Mouse (Mus musculus): ENCODE measurements around the gene Dpf3. TPM values are rescaled to one million over a fixed set of nuclear protein-coding genes. Genes with fewer than 3 reads are reported as not detected.
A peak's percentile ranks its signal among the peaks of the same experiment; 100 is the strongest.

The Dpf3 gene
- total and polyA plus RNA-seq, 2 experiments from 2014 or later, result 14.3 to 31.7 TPM

DNA sequence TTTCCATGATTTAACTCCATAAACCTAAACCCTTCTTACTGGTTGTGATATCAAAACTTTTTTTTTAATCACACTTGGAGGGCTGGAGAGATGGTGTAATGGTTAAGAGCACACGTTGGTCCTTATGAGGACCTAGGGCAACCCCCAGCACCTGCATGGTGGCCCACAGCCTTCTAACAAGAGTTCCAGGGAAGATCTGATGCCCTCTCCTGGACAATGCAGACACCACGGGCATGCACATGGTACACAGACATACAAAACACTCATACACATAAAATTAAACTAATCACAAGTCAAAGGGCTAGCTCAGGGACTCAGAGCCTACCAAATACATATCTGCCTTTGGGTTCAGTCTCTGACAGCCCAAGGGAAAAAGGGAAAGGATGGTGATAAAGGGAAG is 2.2 kb upstream of the Dpf3 start:
- H3K27ac ChIP-seq (ENCODE audit: low read depth, low read length), result no peak overlapping the region
- no peak for DNase-seq (ENCODE audit: low spot score)
- 32% methylated on average over 2 of the region's 2 CpGs for WGBS

DNA sequence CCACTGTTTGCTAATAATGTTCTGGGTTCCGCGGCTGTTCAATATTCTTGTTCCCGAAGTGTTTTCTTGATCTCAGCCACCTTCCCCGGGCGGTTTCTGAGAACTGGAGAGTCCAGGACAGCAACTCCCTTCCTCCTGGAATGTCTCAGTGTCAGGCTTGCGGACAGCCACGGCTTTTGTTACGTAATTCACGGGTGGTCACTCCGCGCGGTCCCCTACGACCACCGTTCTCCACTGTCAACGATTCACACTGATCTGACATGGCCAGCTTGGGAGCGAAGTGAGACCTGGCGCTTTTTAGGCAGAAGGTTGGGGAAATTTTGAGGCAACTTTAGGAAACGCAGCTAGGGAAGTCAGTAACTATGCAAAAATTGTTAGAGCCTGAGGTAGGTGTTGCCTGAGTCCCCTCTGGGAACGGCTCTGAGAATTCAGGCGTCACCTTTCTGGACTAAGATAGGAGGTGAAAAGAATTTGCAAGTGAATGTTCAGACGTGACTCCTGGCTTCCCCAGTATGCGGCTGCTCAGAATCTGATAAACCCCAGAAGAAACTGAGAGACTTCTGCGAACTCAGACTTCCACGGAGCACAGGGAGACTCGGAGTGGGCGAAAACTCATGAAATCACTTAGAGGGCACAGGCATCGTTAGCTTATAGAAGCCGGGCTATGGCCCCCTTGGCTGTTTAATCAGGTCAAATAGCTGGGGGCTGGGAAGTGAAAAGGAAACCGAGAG is 860 bp upstream of the Dpf3 start:
- peak overlapping the region; percentile 75 for H3K4me3 ChIP-seq (ENCODE audit: low read depth, low read length)
- H3K27ac ChIP-seq (ENCODE audit: low read depth, low read length), result no peak overlapping the region
- H3K36me3 ChIP-seq (ENCODE audit: insufficient read depth, low read length), result no peaks in the 10 kb centered on the region
- H3K4me2 ChIP-seq (ENCODE audit: low read depth, low read length, poor library complexity, severe bottlenecking), result peak overlapping the region; percentile 99
- H3K27me3 ChIP-seq (ENCODE audit: insufficient read depth, low read length), result no peaks in the 10 kb centered on the region
- H3K9ac ChIP-seq (replicated peaks; ENCODE audit: low read length, poor library complexity, severe bottlenecking), result 0 out of 2 replicates have a peak overlapping the region, but pooled peaks have one; percentile 24
- no peak for DNase-seq (ENCODE audit: low spot score)
- ATAC-seq (ENCODE audit: low FRiP score), result no peak
- 1% methylated on average over 29 of the region's 29 CpGs for WGBS
- H3K9me3 ChIP-seq (ENCODE audit: low read length), result no peaks in the 10 kb centered on the region
- no peak for TF ChIP-seq CTCF (IDR thresholded peaks at IDR 0.05)
- 0 out of 2 replicates have a peak, but pooled peaks cover 5% of the 10 kb centered on the region for H3K4me1 ChIP-seq (ENCODE audit: insufficient read depth, low read length)

More for the DNA sequence above, 2.2 kb upstream of the Dpf3 start:
- TF ChIP-seq CTCF (IDR thresholded peaks at IDR 0.05), result peak; percentile 56
- no peak overlapping the region for H3K9ac ChIP-seq (replicated peaks; ENCODE audit: low read length, poor library complexity, severe bottlenecking)
- H3K4me1 ChIP-seq (ENCODE audit: insufficient read depth, low read length), result 0 out of 2 replicates have a peak, but pooled peaks cover 5% of the 10 kb centered on the region
- no peak for ATAC-seq (ENCODE audit: low FRiP score)
- no peaks in the 10 kb centered on the region for H3K27me3 ChIP-seq (ENCODE audit: insufficient read depth, low read length)
- H3K9me3 ChIP-seq (ENCODE audit: low read length), result no peaks in the 10 kb centered on the region
- H3K36me3 ChIP-seq (ENCODE audit: insufficient read depth, low read length), result no peaks in the 10 kb centered on the region
- no peak overlapping the region for H3K4me2 ChIP-seq (ENCODE audit: low read depth, low read length, poor library complexity, severe bottlenecking)
- H3K4me3 ChIP-seq (ENCODE audit: low read depth, low read length), result no peak overlapping the region

DNA sequence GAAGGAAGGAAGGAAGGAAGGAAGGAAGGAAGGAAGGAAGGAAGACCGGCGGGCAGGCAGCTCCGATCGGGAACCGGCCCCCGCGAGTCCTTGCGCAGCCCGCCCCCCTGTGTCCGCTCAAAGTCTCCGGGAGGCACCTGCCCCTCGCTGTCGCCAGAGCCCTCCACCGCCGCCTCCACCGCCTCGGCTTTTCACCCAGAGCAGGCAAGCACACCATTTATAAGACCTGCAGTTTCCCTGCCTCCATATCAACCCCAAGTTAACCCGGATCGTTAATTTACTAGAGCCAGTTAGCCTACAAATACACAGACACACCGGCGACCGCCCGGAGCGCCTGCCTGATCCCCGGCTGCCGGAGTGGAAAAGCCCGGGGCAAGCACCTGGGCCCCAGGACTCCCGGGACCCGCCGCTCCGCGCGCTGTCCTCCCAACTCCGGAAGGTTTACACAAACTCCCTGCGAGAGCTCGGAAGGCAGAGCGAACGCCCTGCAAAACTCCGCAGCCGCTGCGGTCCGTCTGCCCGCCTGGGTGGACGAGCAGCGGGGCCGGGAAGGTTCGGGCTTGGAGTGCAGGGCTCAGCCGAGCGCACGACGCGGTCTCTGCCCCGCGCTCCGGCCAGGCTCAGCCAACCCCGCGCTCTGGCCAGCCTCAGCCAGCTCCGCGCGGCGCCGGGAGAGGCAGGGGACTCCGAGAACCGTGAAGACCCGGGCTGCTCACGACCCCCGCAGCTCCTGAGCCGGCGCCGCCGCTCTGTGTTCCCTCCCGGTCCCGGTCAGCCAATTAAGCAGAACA is 650 bp downstream of the Dpf3 start:
- ATAC-seq (ENCODE audit: low FRiP score), result peak; percentile 59; the same call in 1 of the 2 replicates
- TF ChIP-seq CTCF (IDR thresholded peaks at IDR 0.05), result 0 out of 2 replicates have a peak, but pooled peaks have one; percentile 1
- H3K4me1 ChIP-seq (ENCODE audit: insufficient read depth, low read length), result 0 out of 2 replicates have a peak, but pooled peaks cover 5% of the 10 kb centered on the region
- peak overlapping the region; percentile 75 for H3K4me3 ChIP-seq (ENCODE audit: low read depth, low read length)
- H3K36me3 ChIP-seq (ENCODE audit: insufficient read depth, low read length), result no peaks in the 10 kb centered on the region
- H3K27me3 ChIP-seq (ENCODE audit: insufficient read depth, low read length), result no peaks in the 10 kb centered on the region
- H3K27ac ChIP-seq (ENCODE audit: low read depth, low read length), result peak overlapping the region; percentile 78
- H3K4me2 ChIP-seq (ENCODE audit: low read depth, low read length, poor library complexity, severe bottlenecking), result peak overlapping the region; percentile 99
- 0% methylated on average over 64 of the region's 73 CpGs for WGBS
- no peaks in the 10 kb centered on the region for H3K9me3 ChIP-seq (ENCODE audit: low read length)
- peak overlapping the region; percentile 61 for H3K9ac ChIP-seq (replicated peaks; ENCODE audit: low read length, poor library complexity, severe bottlenecking)
- DNase-seq (ENCODE audit: low spot score), result peak; percentile 34

DNA sequence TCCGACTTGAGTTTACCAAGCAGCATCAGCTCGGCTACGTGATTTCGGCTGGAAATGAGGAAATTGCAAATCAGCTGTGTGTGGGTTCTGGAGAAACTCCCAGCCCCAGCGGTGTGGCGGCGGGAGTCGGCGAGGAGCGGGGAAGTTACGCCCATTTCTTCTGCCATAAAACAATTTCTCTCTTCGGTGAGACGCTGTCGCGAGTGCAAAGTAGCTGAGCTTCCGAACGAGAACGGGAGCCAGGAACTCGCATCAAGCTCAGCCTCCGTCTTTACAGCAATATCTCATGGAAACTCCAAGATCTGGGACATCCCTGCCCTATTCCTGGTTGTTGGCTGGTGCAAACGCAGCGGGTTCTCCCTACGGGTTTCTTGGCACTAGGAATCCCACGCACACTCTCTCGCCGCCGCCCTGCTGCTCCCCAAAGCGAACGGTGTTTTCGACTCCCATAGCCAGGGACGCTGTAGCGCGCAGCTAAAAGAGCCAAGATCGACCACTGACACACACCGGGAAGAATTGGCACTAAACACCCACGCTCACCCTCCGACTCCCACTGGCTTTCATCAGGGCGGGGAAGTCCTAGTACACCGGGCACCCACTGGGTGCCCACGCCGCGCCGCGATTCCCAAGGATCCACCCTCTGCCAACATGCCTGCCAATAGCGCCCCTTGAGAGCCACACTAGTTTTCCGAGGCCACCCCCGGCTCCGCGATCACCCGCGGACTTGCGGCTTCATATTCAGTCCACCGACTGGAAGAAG is 1.4 kb downstream of the Dpf3 start:
- under 1% methylated on average over 53 of the region's 53 CpGs for WGBS
- no peak for ATAC-seq (ENCODE audit: low FRiP score)
- no peaks in the 10 kb centered on the region for H3K9me3 ChIP-seq (ENCODE audit: low read length)

DNA sequence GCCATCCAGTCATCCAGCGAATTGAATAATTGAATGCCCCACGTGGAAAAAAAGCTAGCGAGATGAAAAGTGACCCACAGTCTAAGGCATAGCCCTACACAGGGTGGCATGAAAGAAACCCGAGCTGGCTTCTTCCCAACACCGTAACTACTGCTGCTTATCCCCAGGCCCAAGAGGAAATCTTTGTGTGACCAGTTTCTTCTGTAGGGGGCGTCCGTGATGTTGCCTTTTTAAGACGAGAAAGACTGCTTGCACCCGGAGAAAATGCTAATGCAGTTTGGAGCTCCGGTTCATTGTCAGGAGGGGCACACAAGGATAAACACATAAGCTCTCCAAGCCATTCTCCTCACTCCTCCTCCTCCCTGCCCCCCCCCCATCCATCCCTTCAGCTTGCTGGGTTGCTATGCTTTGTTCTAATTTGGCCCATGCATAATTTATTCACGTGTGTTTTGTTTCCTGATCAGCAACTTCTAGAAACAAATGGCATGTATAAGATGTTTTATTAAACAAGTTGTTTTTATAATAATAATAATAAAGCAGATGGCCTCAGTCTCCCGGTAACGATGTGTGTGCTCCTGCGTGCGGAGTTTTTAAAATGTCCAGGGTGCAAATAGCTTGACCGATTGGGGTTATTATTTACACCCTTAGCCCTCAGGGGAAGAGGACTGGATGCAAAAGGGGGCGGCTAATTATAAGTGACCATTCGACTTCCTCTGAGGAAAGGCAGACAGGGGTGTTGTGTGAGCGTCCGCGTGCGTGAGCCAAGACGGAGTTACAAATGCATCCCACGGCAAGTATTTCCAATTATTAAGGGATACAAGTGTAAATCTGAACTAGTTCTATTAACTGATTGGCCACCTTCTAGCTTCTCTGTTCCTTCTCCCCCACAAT is 2.4 kb downstream of the Dpf3 start:
- peak; percentile 63 for TF ChIP-seq CTCF (IDR thresholded peaks at IDR 0.05)
- 0 out of 2 replicates have a peak, but pooled peaks cover 5% of the 10 kb centered on the region for H3K4me1 ChIP-seq (ENCODE audit: insufficient read depth, low read length)
- no peaks in the 10 kb centered on the region for H3K36me3 ChIP-seq (ENCODE audit: insufficient read depth, low read length)
- peak overlapping the region; percentile 61; the same call in 1 of the 2 replicates for H3K9ac ChIP-seq (replicated peaks; ENCODE audit: low read length, poor library complexity, severe bottlenecking)
- WGBS, result under 1% methylated on average over 24 of the region's 24 CpGs
- H3K27me3 ChIP-seq (ENCODE audit: insufficient read depth, low read length), result no peaks in the 10 kb centered on the region
- no peaks in the 10 kb centered on the region for H3K9me3 ChIP-seq (ENCODE audit: low read length)
- H3K4me2 ChIP-seq (ENCODE audit: low read depth, low read length, poor library complexity, severe bottlenecking), result peak overlapping the region; percentile 99
- no peak overlapping the region for H3K27ac ChIP-seq (ENCODE audit: low read depth, low read length)
- DNase-seq (ENCODE audit: low spot score), result peak; percentile 67
- no peak for ATAC-seq (ENCODE audit: low FRiP score)
- H3K4me3 ChIP-seq (ENCODE audit: low read depth, low read length), result peak overlapping the region; percentile 75

More for the DNA sequence above, 1.4 kb downstream of the Dpf3 start:
- Histone ChIP-seq H3K4me1 (ENCODE audit: insufficient read depth, low read length) (0 out of 2 replicates have a peak, but pooled peaks cover 5% of the 10 kb centered on the region), H3K9ac (replicated peaks; ENCODE audit: low read length, poor library complexity, severe bottlenecking) (peak overlapping the region; percentile 61), H3K27me3 (ENCODE audit: insufficient read depth, low read length) (no peaks in the 10 kb centered on the region), H3K4me2 (ENCODE audit: low read depth, low read length, poor library complexity, severe bottlenecking) (peak overlapping the region; percentile 99), H3K27ac (ENCODE audit: low read depth, low read length) (peak overlapping the region; percentile 78), H3K4me3 (ENCODE audit: low read depth, low read length) (peak overlapping the region; percentile 75), H3K36me3 (ENCODE audit: insufficient read depth, low read length) (no peaks in the 10 kb centered on the region)
- 0 out of 2 replicates have a peak, but pooled peaks have one; percentile 4 for TF ChIP-seq CTCF (IDR thresholded peaks at IDR 0.05)
- DNase-seq (ENCODE audit: low spot score), result peak; percentile 43

Data from midbrain, postnatal 0 days (tissue).